Mouse (Mus musculus): ENCODE results near the gene Dph7. TPM values are rescaled to one million over a fixed set of nuclear protein-coding genes. Genes with fewer than 3 reads are reported as not detected.
A peak's percentile ranks its signal among the peaks of the same experiment; 100 is the strongest.

The Dph7 gene
- polyA plus RNA-seq (2015; fragmentation: Nextera tagmentation; extraction: Ambion mirVana): 38.6 and 41.7 TPM in 2 replicates

DNA sequence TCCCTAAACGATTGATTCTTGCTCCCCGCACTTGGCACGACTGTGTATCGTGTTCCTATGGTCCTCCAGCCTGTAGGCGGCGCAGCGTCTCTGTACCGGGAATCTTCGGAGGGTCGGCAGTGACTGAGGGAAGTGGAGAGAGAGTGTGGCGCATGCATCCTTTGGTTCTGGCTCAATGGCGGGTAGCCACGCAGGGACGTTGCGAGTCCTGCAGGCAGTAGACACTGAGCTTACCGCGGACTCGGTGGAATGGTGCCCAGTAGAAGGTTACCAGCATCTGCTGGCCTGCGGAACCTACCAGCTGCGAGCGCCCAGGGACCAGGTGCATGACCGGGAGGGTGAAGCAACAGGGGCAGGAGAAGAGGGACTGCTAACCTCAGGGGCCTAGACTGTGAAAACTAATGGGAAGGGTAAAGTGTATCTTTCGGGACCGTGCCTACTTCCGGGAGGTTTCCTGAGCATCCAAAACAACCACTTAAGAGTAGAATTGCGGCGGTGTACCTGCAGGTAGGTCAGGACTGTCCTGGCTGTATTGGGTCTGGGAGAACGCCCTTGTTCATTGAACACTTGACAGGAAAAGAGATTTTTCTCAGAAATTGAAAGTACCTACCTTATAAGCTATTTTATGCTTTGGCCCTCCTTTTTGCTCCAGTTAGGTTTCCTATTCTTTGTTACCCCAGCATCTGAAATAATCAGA is at the start of gene Dph7:
Gene Dph7, plus strand, starts transcription at position 97 of the 697 bp plus-strand sequence.
- no peaks in the 10 kb centered on the region for H3K27me3 ChIP-seq (replicated peaks)
- peak within 1 kb of the TSS; percentile 70 for H3K4me2 ChIP-seq
- H3K4me1 ChIP-seq: peaks cover 17% of the 10 kb centered on the region
- peak; percentile 92 for ATAC-seq (ENCODE audit: low FRiP score)
- under 1% methylated on average over 28 of the region's 28 CpGs for WGBS
- H3K27ac ChIP-seq (replicated peaks): peak within 1 kb of the TSS; percentile 74
- peak within 1 kb of the TSS; percentile 84 for H3K9ac ChIP-seq (replicated peaks)
- peaks cover 53% of the 10 kb centered on the region for H3K36me3 ChIP-seq
- peak within 1 kb of the TSS; percentile 92 for H3K4me3 ChIP-seq (replicated peaks)
- H3K9me3 ChIP-seq (replicated peaks): no peaks in the 10 kb centered on the region

DNA sequence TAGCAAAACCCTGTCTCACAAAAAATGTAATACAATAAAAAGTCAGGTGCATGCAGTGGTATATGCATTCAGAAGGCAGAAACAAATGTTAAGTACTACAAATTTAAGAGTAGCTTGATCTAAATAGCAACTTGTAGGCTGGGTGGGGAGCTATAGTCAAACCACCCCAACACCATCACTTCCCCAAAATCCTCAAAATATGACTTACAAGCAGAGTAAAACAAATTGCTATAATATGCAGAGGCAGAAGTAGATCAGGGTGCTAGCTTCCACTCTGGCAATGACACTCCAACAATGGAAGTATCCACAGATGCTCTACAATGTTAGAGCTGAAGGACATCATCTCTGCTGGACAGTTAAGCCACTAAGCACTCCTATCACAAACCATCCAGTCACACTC is 49.6 kb upstream of the Dph7 start:
- no peak for ATAC-seq (ENCODE audit: low FRiP score)
- peaks cover 9% of the 10 kb centered on the region for H3K4me1 ChIP-seq
- H3K9me3 ChIP-seq (replicated peaks): no peaks in the 10 kb centered on the region
- no peak overlapping the region for H3K4me3 ChIP-seq (replicated peaks)
- no peak overlapping the region for H3K27ac ChIP-seq (replicated peaks)
- no peak overlapping the region for H3K4me2 ChIP-seq
- H3K36me3 ChIP-seq: no peaks in the 10 kb centered on the region
- H3K27me3 ChIP-seq (replicated peaks): no peaks in the 10 kb centered on the region
- H3K9ac ChIP-seq (replicated peaks): no peak overlapping the region

DNA sequence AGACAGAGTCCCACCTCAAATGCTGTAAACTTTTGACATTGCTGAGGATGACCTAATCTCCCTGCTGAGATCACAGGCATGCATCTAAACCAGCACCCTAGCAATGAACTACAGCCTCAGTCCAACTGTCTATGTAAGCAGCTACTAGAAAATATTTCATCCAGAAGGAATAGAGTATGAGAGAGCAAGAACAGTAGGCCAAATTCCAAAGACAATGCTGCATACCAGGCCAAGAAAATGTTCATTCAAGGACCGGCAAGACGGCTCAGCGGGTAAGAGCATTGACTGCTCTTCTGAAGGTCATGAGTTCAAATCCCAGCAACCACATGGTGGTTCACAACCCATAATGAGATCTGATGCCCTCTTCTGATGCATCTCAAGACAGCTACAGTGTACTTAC is 47.4 kb upstream of the Dph7 start:
- Histone ChIP-seq H3K4me2 (no peak overlapping the region), H3K36me3 (no peaks in the 10 kb centered on the region), H3K4me1 (peaks cover 16% of the 10 kb centered on the region), H3K27me3 (replicated peaks) (no peaks in the 10 kb centered on the region), H3K4me3 (replicated peaks) (no peak overlapping the region), H3K27ac (replicated peaks) (no peak overlapping the region), H3K9ac (replicated peaks) (no peak overlapping the region), H3K9me3 (replicated peaks) (no peaks in the 10 kb centered on the region)
- WGBS: 84% methylated on average over 3 of the region's 3 CpGs
- ATAC-seq (ENCODE audit: low FRiP score): no peak

DNA sequence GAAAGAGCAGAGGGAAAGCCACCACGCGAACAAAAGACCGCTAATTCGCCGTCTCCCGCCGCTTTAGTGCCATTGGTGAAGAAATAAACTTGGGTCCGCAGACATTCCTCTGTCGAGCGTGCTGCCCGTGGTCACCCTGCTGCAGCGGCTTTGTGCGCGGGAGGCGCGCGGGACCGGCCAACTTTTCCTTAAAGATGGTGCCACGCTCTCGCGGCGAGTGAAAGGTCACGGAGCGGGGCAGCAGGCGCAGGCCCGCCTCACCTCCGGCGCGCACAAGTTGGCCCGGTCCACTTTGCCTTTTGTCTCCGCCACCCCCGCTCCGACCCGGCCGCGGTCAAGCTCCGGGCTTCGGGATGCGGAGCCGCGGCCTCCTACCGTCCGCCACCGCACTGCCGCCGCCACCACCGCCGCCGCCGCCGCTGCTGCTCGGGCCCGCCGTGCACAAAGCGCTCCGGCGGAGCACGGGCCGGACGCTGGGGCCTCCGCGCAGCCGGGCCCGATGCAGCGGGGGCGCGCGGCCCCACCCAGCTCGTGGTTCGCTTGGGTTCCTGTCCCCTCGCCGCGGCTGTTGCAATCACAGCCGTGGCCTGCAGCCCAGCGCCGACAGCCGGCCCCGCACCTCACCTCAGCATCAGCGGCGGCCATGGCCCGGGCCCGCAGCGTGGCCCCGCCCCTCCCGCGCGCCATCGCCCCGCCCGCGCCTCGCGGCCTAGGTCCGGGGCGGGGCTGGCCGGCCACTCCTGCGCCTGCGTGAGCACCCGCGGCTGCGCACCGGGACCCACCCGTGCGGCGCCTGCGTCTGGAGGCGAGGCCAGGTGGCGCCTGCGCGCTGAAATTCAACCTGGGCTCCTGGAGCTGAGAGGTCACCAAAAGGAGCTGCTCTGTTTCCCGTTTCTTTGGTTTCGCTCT is 43.0 kb upstream of the Dph7 start, which contains the start of gene Ehmt1:
Gene Ehmt1, minus strand, starts transcription at position 685 of the 909 bp plus-strand sequence.
- Histone ChIP-seq H3K9ac (replicated peaks) (peak within 1 kb of the TSS; percentile 90), H3K4me1 (peaks cover 20% of the 10 kb centered on the region), H3K27me3 (replicated peaks) (no peaks in the 10 kb centered on the region), H3K9me3 (replicated peaks) (no peaks in the 10 kb centered on the region), H3K4me2 (peak within 1 kb of the TSS; percentile 69), H3K36me3 (no peaks in the 10 kb centered on the region), H3K27ac (replicated peaks) (peak within 1 kb of the TSS; percentile 89), H3K4me3 (replicated peaks) (peak within 1 kb of the TSS; percentile 76)
- peak; percentile 98 for ATAC-seq (ENCODE audit: low FRiP score)
- under 1% methylated on average over 101 of the region's 112 CpGs for WGBS

DNA sequence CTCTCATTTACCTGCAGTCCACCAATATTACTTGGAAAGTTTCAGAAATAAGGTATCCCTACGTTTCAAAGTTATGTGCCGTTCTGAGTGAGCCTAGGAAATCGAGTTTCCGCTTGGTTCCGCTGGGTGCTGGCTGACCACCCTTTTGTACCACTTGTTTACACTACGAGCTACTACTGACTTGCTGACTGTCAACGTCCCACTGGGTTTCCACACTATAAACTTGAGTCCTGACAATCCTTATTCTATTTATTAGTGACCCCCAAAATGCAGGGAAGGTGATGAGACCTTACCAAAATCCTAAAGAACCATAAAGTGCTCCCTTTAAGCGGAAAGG is 42.4 kb upstream of the Dph7 start:
- peak; percentile 60 for ATAC-seq (ENCODE audit: low FRiP score)
- no peaks in the 10 kb centered on the region for H3K27me3 ChIP-seq (replicated peaks)
- 9% methylated on average over 8 of the region's 8 CpGs for WGBS
- H3K4me1 ChIP-seq: peaks cover 20% of the 10 kb centered on the region
- H3K27ac ChIP-seq (replicated peaks): peak overlapping the region; percentile 89
- no peaks in the 10 kb centered on the region for H3K36me3 ChIP-seq
- H3K4me3 ChIP-seq (replicated peaks): peak overlapping the region; percentile 76
- H3K9me3 ChIP-seq (replicated peaks): no peaks in the 10 kb centered on the region
- peak overlapping the region; percentile 69 for H3K4me2 ChIP-seq
- peak overlapping the region; percentile 58 for H3K9ac ChIP-seq (replicated peaks)

DNA sequence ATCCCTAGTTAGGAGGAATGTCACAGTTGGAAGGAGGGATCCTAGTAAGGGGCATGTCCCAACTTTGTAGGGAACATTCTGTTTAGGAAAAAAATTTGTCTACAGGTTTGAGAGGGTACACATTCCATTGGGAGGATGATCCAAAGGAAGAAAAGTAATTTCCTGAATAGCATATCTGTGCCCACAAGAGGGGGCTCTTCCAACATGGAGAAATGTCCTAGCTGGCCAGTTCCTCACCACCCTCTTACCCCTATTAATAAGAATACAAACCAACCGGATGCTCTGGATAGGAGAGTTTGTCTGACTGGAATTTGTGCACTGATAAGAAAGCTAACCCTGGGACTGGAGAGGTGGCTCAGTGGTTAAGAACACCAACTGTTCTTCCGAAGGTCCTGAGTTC is 38.6 kb upstream of the Dph7 start:
- peaks cover 10% of the 10 kb centered on the region for H3K36me3 ChIP-seq
- H3K9me3 ChIP-seq (replicated peaks): no peaks in the 10 kb centered on the region
- WGBS: 57% methylated on average over 2 of the region's 2 CpGs
- H3K27ac ChIP-seq (replicated peaks): no peak overlapping the region
- no peak overlapping the region for H3K9ac ChIP-seq (replicated peaks)
- H3K4me2 ChIP-seq: no peak overlapping the region
- no peak for ATAC-seq (ENCODE audit: low FRiP score)
- no peak overlapping the region for H3K4me3 ChIP-seq (replicated peaks)
- no peaks in the 10 kb centered on the region for H3K27me3 ChIP-seq (replicated peaks)
- H3K4me1 ChIP-seq: peaks cover 4% of the 10 kb centered on the region; the same call in 1 of the 2 replicates

DNA sequence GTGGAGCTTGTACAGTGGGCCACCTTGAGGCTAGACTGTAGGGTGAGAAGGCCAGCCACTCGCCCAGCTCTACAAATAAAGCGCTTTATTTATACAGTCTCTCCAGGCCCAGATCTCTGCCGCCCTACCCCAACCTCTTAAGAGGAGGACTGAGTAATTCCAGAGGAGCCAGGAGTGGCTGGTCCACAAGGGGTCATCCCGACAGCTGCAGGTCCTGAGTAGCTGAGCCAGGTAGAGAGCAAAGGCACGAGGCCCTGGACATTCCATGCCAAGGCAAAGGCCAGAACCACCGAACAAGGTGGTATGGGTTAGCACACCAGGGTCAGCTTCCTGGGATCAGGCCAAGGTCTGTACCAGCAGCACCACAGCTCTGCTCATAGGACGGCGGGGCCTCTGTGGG is 36.9 kb upstream of the Dph7 start:
- Histone ChIP-seq H3K36me3 (peaks cover 10% of the 10 kb centered on the region), H3K9me3 (replicated peaks) (no peaks in the 10 kb centered on the region), H3K4me1 (no peaks in the 10 kb centered on the region; the same call in 1 of the 2 replicates), H3K4me3 (replicated peaks) (no peak overlapping the region), H3K4me2 (no peak overlapping the region), H3K27me3 (replicated peaks) (no peaks in the 10 kb centered on the region), H3K9ac (replicated peaks) (no peak overlapping the region), H3K27ac (replicated peaks) (no peak overlapping the region)
- ATAC-seq (ENCODE audit: low FRiP score): no peak
- WGBS: 90% methylated on average over 8 of the region's 8 CpGs

DNA sequence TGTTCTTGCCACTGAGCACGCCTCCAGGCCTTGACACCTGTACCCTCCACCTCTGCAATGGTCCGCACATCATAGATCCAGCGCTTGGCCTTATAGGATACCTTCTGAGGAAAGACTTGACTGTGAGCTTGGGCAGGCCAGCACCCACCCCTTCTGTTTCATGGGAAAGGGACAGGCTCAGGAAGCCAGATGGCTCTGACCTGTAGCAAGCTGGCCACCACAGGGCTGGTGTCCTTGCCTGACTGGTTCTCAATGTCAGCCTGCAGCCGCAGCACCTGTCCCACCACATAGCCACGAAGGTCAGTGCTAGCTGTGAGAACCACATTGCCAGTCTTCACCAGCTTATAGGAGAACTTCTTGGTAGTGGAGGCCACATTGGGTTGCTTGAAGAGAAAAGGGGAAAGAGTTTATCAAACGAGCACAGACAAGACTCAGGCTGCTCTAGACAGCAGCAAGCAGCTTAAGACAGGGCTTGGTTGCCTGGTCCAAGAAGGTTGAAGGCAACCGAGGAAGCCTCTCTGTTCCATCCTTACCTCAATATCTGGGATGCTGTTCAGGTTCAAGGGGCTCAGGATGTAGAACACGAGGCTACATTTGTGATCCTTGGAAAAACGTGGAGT is 35.7 kb upstream of the Dph7 start:
- no peak for ATAC-seq (ENCODE audit: low FRiP score)
- no peaks in the 10 kb centered on the region for H3K4me1 ChIP-seq
- H3K4me3 ChIP-seq (replicated peaks): no peak overlapping the region
- H3K4me2 ChIP-seq: no peak overlapping the region
- no peak overlapping the region for H3K9ac ChIP-seq (replicated peaks)
- WGBS: 89% methylated on average over 9 of the region's 9 CpGs
- no peak overlapping the region for H3K27ac ChIP-seq (replicated peaks)
- no peaks in the 10 kb centered on the region for H3K9me3 ChIP-seq (replicated peaks)
- H3K36me3 ChIP-seq: peaks cover 10% of the 10 kb centered on the region
- H3K27me3 ChIP-seq (replicated peaks): no peaks in the 10 kb centered on the region

DNA sequence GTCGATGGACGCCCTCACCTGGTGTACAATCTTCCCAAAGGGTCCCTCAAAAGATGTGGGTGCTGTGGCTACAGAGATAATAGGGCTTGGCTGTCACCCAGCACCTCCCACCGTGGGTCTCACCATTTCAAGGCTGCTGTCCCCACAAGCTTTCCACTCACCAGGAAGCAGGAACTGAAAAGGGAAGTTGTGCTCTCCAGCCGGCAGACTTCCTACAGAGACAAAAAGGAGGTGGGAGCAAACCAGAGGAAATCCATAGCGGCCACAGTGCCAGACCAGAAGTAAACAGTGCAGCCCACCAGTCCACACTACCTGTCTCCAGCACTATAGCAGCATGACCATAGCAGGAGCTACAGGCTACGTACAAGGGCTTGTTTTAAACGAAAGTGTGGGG is 35.2 kb upstream of the Dph7 start:
- no peak for ATAC-seq (ENCODE audit: low FRiP score)
- Histone ChIP-seq H3K27ac (replicated peaks) (no peak overlapping the region), H3K27me3 (replicated peaks) (no peaks in the 10 kb centered on the region), H3K9me3 (replicated peaks) (no peaks in the 10 kb centered on the region), H3K4me2 (no peak overlapping the region), H3K36me3 (peaks cover 10% of the 10 kb centered on the region), H3K9ac (replicated peaks) (no peak overlapping the region), H3K4me3 (replicated peaks) (no peak overlapping the region), H3K4me1 (no peaks in the 10 kb centered on the region)
- WGBS: 74% methylated on average over 7 of the region's 7 CpGs

DNA sequence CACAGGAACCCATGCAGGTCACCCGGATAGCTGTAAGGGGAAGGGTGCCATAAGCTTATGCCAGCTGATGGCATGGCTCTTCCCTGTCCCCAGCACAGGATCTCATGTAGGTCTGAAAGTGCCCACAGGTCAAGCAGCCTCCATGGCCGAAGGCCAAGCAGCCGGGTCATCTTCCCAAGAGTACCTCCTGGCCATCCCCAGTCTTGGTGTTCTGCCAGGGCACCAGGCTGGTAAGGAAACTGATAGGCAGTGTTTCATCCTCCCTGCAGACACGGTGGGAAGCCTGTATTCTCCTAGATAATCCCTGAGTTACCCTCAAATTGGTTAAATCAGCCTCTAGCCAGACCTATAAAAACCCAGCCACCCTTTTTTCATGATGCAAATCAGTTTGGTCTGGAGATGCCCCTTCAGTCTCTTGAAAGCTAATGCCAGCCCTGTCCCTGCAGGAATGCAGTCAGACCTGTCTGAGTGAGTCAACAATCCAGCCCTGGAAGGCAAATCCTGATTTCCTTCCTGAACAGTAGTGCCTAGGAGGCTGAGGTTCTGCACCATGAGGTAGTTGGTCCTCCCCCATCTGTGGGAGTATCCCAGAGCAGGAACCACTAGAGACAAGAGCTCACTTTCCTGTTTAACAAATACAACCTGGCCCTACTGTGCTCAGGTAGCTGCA is 34.3 kb upstream of the Dph7 start:
- no peak for ATAC-seq (ENCODE audit: low FRiP score)
- WGBS: 78% methylated on average over 4 of the region's 4 CpGs
- H3K27ac ChIP-seq (replicated peaks): no peak overlapping the region
- H3K9ac ChIP-seq (replicated peaks): no peak overlapping the region
- peaks cover 10% of the 10 kb centered on the region for H3K36me3 ChIP-seq
- no peaks in the 10 kb centered on the region for H3K27me3 ChIP-seq (replicated peaks)
- H3K4me1 ChIP-seq: no peaks in the 10 kb centered on the region
- no peak overlapping the region for H3K4me2 ChIP-seq
- no peak overlapping the region for H3K4me3 ChIP-seq (replicated peaks)
- no peaks in the 10 kb centered on the region for H3K9me3 ChIP-seq (replicated peaks)

DNA sequence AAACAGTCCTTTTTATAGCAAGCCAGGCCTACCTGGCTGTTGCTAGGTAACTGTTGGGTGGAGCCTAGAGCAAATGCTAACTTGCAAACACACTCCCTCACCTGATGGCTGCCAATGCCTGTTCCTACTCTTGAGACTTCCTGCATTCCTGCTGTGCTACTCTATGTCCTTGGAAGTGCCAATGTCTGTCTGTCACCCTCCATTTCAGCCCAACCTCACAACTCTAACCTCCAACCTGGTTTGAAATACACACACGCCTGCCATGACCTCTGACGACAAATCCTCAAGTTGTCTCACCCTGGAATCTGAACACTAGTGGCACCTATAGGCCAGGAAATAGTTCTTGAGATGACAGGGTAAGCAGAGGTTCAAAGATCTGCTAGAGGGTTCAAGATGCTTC is 33.1 kb upstream of the Dph7 start:
- no peak for ATAC-seq (ENCODE audit: low FRiP score)
- no peak overlapping the region for H3K27ac ChIP-seq (replicated peaks)
- 73% methylated on average over 2 of the region's 2 CpGs for WGBS

More for the DNA sequence above, 33.1 kb upstream of the Dph7 start:
- Histone ChIP-seq H3K27me3 (replicated peaks) (no peaks in the 10 kb centered on the region), H3K4me1 (peaks cover 11% of the 10 kb centered on the region), H3K9ac (replicated peaks) (no peak overlapping the region), H3K4me2 (no peak overlapping the region), H3K4me3 (replicated peaks) (no peak overlapping the region), H3K9me3 (replicated peaks) (no peaks in the 10 kb centered on the region), H3K36me3 (peaks cover 10% of the 10 kb centered on the region)

All from neural tube, embryonic 15.5 days (tissue).